Mouse (Mus musculus) induced T-regulatory cell, adult 2 months (primary cell): Measurements from ENCODE around the gene Ftsj1.

Experiments used
- DNase-seq: peaks from one replicate; pipeline ENCODE4 v3.0.0-alpha.2; 2012; ENCODE audit warnings: low read depth

The Ftsj1 gene

GRCm38 (mm10) chrX:8252334-8253285, at the start of gene Ftsj1:
TSS of gene Ftsj1 (minus strand) at chrX:8252406.
- DNase-seq = peak; percentile 95

- no peak for DNase-seq
These were observed 36.4 kb upstream of the Ftsj1 start for GRCm38 (mm10) chrX:8288621-8289020.

GRCm38 (mm10) chrX:8274056-8274455, 21.9 kb upstream of the Ftsj1 start:
- DNase-seq = no peak

- DNase-seq = no peak
These were observed 19.8 kb upstream of the Ftsj1 start for GRCm38 (mm10) chrX:8272000-8272399.

GRCm38 (mm10) chrX:8271083-8271820, 19.0 kb upstream of the Ftsj1 start, which contains the start of gene Slc38a5:
TSS of gene Slc38a5 (plus strand) at chrX:8271133.
- DNase-seq = no peak

GRCm38 (mm10) chrX:8264222-8264621, 12.0 kb upstream of the Ftsj1 start:
- DNase-seq = no peak

GRCm38 (mm10) chrX:8263156-8263804, 11.1 kb upstream of the Ftsj1 start:
- no peak for DNase-seq

GRCm38 (mm10) chrX:8259478-8259877, 7.3 kb upstream of the Ftsj1 start:
- no peak for DNase-seq

GRCm38 (mm10) chrX:8255807-8256206, 3.6 kb upstream of the Ftsj1 start:
- no peak for DNase-seq

- no peak for DNase-seq
These were observed 1.5 kb upstream of the Ftsj1 start for GRCm38 (mm10) chrX:8253711-8254110.

GRCm38 (mm10) chrX:8251789-8252333, 345 bp downstream of the Ftsj1 start:
- DNase-seq = no peak

GRCm38 (mm10) chrX:8248542-8249120, 3.6 kb downstream of the Ftsj1 start:
- no peak for DNase-seq

GRCm38 (mm10) chrX:8247680-8248079, 4.5 kb downstream of the Ftsj1 start:
- DNase-seq = no peak

GRCm38 (mm10) chrX:8238804-8239395, 13.3 kb downstream of the Ftsj1 start:
- DNase-seq = no peak

- peak; percentile 22 for DNase-seq
These were observed 15.5 kb downstream of the Ftsj1 start for GRCm38 (mm10) chrX:8236704-8237103.

- no peak for DNase-seq
These were observed 18.6 kb downstream of the Ftsj1 start for GRCm38 (mm10) chrX:8233602-8234001.

- DNase-seq = no peak
These were observed 21.9 kb downstream of the Ftsj1 start for GRCm38 (mm10) chrX:8230272-8230671.

- DNase-seq = no peak
These were observed 28.7 kb downstream of the Ftsj1 start for GRCm38 (mm10) chrX:8223473-8223872.

- DNase-seq = no peak
These were observed 29.4 kb downstream of the Ftsj1 start for GRCm38 (mm10) chrX:8222678-8223421.

GRCm38 (mm10) chrX:8222296-8222677, 29.9 kb downstream of the Ftsj1 start:
- no peak for DNase-seq

- no peak for DNase-seq
These were observed 32.6 kb downstream of the Ftsj1 start for GRCm38 (mm10) chrX:8219651-8220050.
